Mouse (Mus musculus) brain, embryonic 18.5 days (tissue): Measurements from ENCODE around the gene Carns1.

Source experiments
- DNase-seq: peaks from one replicate; pipeline ENCODE4 v3.0.0-alpha.2; 2012; ENCODE audit warnings: low read depth, low spot score

Gene Carns1

DNA sequence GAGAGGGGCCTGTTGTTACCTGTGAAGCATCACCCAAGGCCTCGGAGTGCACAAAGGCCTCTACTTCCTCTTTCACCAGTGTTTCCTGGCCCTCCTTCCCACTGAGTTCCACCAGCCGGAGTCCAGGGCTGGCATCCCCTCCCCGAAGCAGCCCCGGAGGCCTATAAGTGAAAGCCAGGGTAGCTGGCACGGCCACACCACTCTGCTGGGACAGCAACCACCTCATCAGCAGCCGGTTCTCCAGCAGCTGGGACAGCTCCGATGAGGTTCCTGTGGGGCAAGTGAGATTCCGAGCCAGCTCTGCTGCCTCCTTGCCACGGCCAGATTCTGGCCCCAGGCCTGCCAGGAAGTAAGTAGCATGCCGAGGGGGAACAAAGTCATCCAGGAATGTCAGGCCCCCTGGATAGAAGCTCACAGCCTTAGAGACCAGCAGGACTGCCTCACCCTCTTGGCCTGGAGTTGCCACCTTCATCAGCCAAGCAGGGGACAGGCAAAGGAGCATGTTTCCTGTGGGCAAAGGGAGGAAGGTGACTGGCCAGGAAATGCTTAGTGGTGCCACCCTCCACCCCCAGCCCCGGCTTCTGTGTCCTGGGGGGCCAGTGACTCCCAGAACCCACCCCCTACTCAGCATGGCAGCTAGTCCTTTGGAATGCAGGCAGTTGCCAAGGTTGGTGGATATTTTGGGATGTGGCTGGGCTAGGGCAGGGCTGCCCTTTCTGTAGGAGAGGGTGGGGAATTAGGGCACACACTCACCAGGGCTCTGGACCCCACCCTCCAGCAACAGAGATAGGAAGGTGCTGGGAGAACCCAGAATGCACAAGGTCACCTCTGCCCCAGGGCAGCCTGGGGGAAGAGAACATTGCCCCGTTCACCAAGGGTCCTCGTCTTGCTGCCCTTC is 3.6 kb downstream of the Carns1 start:
- no peak for DNase-seq

DNA sequence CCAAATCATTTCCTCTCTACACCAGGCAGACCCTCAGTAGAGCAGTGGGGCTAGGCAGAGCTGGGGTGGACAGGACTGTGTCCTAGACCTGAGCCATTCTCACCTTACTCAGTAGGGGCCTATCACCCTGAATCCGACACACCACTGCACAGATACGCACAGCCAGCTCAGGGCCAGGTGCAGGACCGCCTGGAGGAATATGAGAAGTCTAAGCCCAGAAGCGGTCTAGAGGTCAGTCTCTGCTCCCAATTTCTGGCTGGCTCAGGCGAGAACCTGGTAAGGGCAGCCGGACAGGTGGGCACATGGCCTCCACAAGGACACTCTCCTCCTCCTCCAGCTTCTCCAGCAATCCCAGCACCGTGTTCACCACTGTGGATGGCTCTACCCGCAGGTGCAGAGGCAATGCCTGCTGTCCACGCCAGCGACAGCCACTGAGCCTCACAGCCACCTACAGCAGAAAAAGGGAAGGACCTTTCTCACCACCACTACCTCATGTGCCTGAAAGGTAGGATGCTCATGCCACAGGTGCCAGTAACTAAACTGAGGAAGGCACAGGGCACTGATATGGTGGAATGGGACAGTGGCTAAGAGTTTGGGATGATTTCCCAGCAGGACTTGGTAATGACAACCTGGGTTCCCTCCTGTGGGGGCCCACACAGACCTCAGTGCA is 4.4 kb downstream of the Carns1 start:
- no peak for DNase-seq

DNA sequence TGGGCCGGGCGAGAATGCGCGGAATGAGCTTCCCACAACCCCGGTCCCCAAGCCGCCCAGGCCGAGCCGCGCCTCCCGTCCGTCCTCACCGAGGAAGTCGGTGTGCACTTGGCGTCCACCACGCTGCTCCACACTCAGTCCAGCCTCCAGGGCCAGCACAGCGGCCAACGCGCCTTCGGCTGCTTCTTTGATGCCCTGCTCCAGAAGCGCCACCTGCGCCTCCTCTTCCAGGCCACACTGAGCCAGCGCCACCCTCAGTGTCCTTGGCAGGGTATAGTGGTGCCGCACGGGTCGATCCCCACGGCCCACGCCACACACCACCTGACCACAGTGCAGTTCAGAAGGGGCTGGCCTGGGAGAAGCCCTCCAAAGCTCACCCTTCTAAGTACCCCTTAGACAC is 5.5 kb downstream of the Carns1 start:
- DNase-seq = no peak

DNA sequence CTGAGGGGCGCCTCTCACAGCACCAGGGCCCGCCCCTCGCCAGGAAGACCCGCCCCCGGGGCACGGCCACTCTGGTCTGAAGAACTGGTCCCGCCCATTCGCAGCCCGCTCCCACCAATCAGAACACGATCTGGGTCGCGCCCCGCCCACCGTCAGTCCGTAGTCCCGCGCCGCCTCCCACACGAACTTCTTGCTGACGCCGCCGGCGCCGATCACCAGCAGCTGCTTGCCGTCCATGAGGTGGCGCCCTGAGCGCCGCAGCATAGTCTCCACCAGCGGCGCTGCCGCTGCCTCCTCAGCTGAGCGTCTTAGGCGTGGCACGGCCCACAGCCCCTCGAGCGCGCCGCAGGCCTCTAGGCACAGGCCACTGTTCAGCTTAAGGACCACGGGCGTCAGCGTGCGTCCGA is 5.9 kb downstream of the Carns1 start:
- peak; percentile 97 for DNase-seq

DNA sequence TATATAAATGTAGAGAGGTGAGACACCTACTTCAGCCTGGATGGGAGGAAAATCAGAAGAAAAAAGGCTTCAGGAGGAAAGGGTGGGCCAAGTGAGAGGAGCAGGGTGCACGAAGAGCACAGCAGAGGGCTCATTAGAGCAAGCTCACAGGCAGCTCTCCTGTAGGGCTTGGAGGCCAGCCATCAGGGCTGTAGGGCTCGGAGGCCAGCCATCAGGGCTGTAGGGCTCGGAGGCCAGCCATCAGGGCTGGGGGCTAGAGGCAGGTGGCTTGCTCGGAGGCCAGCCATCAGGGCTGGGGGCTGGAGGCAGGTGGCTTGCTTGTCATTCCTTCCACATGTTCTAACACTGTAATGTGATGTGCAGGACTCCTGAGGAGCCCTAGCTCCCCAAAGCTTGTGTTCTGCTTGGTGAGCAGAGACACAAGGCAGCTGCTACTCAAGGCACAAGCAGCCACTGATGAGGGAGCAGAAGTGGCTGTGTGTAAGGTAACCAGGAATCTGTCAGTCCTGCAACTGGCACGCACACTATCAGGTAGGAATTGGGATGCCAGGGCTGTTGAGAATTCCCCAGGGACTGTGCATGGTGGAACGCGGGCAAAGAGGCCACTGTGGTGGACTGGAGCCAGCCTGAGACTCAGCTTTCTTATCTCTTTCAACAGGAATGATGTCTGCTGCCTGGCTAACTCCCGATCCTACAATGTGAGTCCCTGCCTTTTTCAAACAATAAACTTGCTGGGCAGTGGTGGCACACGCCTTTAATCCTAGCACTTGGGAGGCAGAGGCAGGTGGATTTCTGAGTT is 8.4 kb downstream of the Carns1 start:
- DNase-seq = no peak

DNA sequence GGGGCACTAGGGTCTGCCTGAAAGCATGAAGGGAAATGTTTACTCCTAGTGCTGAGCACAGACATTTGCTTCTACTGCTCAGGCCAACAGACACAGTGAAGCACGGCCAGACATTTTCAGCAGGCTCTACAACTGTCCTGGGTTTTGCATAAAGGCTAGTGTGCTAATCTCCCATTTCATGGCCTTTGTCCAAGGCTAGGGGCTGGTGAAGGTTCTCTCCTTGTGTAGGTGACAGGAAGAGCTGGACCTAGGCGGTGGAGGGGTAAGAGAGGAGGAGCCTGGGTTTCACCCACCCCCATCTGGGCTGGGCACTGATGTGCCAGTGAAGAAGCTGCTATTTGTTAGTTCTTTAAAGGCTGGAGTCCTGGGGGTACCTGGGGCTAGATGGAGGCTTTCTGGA is 10.6 kb downstream of the Carns1 start:
- DNase-seq = no peak

DNA sequence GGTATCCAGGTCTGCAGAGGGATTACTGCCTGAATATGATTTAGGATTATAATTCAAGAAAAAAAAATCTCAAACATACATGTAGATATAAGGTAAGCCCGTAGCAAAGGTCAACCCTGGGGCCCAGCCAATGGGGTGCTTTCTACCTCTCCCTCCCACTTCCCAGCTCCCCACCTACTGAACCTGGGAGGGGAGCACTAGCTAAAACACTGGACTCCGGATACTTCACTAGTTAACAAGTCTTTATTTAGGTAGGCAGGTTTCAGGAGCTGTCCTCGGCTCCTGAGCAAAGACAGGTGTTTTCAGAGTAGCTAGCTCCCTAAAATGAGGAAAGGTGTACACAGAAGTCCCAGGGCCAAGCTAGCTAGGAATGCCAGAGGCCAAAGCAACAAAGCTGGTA is 11.2 kb downstream of the Carns1 start:
- DNase-seq = no peak

DNA sequence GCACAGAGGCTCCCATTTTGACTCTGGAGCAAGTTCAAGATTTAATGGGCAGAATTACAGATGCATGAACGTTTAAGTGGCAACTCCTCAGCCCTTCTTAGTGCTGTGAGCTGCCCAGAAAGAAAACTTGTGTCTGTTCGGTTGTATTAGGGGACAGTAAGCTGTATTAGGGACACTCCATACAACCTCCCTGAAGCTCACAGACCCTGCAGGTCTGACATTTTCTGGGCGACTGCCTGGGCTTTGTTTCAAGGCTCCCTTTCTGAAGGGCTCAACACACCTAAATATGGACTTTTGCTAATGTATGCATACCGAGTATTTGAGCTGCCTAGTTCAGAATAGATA is 11.8 kb downstream of the Carns1 start:
- no peak for DNase-seq

DNA sequence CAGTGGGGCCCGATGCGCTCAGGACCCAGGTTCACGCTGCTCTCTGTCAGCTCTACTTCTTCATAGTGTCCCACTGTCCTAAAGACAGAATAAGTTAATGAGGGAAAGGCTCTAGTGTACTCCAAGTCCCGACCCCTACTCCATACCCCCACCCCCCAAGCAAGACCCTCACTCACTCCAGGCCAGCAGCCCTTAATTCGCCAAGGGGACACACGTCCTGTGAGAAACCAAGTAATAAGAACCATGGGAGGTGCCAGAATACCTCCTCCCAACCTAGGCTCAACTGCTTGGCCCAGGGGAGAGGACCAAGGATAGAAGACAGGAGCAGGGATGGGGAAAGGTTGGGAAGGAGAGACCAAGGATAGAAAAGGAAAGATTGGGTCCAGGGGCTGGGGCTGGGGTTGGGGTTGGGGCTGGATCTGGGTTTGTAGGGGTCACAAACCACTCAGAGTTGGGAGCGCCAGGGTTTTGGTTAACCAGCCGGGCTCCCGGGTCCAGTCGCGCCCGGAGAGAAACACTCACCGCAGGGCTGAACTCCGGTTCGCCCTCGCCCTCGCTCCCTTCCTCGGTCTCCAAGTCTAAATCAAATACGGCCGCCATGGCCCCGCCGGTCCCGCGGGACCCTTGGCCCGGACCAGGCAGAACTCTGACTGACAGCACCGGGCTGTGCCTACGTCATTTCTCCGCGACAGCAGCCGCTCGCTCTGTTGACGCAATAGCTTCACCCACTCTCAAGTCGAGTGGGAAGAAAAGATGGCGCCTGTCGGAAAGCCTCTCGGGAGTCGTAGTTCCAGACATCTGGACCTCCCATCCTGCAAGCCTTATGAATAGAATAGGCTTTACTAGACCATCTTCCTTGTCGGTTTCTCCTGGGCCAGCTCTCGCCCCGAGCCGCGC is 12.4 kb downstream of the Carns1 start, which contains the start of gene Rps6kb2:
Gene Rps6kb2, minus strand, starts transcription at position 709 of the 897 bp plus-strand sequence.
- peak; percentile 94 for DNase-seq

DNA sequence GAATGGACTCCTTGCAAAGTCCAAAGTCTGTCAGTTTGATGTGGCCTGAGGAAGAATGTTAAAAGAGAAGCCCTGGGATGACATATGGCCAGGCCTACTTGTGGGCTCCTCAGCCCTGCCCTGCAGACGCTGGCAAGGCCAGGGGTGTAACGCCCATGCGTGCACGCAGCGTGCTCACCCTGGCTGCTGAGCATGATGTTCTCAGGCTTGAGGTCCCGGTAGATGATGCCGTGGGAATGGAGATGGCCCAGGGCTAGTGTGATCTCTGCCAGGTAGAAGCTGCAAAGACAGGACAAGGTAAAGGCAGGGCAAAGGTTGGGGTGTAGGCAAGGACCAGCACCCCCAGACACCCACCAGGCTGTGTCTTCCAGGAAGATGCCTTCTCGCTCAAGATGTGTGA is 16.2 kb downstream of the Carns1 start:
- DNase-seq = no peak

DNA sequence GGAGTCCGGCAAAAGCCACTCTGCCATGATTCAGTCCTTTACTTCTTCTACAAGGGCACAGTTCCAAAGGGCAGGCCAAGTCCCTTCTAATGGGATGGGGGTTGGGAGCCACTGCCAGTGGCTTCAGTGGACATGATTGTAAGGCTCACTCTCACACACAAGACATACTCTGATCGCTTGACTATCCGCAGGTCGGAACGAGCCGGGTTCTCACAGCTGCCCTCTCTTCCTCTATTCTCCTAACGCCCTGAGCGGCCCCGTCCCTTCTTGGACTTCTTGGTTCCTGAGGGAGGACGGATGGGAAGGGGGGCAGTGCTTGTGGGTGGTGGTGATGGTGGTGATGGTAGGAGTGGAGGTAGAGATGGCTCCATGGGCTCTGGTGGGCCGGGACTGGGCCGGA is 18.5 kb downstream of the Carns1 start:
- no peak for DNase-seq

DNA sequence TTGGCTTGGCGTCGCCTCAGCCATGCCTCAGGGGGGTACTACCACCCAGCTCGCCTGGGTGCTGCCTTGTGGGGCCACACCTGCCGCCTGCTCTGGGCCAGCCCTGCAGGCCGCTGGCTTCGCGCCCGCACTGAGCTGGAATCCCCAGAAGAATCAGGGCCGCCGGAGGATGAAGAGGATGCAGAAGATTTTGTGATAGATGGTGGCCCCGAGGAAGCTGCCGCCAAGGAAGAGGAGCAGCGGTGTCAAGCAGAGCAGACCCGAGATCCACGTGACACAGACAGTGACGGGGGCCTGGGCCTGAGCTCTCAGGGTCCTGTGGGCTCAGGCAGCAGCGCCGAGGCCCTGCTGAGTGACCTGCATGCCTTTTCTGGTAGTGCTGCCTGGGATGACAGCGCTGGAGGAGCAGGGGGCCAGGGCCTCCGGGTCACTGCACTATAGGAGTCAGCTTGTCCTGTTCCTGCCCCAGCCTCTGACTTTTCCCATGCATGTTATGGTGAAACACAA is 19.2 kb downstream of the Carns1 start:
- DNase-seq = no peak

DNA sequence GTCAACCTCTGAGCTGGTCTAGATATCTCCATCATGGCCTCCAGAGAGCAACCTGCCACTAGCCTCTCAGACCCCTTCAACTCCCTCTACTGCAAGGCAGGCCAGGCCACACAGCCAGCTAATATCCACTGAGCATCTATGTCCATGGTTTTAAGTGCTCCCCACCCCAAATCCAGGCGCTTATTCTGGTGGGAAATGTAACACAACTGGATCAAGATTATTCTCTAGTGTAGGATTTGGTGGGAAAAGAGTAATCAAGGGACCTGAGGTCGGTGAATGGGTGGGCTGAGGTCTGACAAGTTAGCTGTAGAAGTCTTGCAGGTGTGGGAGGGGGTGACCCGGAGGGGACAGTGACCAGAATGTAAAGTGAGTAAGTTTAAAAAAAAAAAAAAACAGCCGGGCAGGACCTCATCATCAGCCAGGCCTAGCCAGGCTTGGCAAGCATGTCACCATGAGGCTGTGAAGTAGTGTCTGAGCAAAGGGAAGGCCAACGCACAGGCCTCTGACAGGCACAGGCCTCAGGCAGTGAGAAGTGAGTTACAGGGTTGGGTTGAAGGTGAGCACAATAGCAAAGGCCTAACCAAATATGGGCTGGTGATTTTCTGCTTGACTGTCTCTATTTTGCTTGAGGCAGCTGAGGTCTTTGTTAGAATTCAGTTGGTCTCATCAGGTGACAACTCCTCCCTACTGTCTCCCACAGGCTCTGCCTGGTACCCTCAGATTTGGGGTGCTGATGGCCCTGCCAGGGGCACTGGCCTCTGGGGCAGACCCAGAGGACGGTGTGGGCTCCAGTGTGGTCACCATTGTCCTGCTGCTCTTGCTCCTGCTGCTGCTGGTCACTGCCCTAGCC is 19.8 kb downstream of the Carns1 start:
- DNase-seq = no peak

DNA sequence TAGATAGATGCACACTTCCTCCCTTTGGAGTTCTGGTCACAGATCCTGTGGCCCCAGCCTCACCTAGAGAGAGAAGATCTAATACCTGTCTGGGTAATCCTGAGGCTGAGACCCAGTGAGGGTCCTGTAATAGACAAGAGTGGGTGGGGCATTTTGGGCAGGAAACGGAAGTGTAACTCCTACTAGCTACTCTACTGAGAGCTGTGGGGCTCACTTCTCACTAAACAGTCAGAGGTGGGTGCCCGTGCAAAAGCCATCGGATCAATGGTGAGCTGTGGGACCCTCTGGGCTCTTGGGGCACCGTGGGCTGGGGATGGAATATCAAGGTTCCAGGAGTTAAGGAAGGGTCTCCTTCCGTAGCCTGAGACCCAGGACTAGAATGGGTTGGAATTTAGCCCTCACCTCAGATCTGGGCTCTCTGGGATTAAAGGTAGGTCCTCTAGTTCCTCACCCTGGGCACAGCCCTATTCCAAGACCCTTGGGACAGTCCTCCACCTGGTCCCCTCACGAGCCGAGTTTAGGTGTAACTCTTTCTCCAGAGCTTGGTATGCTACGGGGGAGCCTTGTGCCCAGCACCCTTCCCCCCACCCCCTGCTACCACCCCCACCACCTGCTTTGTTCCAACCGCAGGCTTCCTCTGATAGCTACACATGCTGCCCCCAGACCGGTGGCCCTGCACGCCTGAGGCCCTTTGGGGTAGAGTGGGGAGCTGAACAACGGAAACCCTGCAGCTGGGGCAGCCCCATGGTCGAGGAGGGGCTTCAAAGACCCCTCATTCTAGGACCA is 20.6 kb downstream of the Carns1 start:
- no peak for DNase-seq

DNA sequence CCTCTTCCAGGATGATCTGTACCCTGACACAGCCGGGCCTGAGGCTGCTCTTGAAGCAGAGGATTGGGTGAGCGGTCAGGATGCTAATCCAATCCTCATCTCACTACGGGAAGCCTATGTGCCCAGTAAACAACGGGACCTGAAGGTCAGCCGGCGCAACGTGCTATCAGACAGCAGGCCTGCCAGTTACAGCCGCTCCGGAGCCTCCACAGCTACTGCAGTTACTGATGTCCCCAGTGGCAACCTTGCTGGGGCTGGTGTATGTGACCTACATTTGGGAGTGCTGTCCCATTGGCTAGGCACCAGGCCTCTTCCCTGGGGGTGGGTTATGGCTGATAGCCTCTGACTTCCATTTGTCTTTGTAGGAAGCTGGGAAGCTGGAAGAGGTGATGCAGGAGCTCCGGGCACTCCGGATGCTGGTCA is 22.0 kb downstream of the Carns1 start, which contains the start of gene Ptprcap:
Gene Ptprcap, plus strand, starts transcription at position 373 of the 423 bp plus-strand sequence.
- DNase-seq = no peak

DNA sequence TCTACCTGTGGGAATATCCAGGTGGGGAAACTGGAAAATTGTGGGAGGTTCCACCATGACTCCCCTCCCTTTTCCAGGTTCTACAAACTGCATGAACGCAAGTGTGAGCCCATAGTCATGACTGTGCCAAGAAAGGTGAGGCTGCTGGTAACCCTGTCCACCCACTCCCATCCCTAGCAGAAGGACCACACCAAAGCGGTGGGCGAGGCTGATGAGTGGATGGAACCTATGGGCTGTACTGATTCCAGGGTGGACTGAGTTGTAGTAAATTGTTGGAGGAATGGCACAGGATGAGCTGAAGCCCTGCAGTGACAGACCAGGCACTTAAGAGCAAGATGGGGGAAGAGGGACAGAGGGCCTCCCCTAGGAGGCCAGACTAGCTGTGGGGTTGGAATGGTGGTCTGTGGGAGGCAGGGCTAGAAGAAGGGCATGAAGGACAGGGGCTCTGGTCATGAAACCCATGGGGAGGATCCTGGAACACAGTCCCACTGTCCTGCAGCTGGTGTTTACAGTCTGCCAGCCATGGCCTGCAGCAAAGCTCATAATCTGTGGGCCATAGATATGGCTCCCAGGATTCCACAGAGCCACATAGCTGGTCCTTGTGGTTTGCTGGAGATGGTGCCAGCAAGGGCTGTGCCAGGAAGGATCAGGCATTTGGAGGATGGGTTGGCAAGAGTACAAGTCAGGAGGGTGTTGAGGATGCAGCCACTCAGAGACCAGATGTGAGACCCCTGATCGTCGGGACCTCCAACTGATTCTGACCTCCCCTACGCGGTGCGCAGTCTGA is 22.6 kb downstream of the Carns1 start:
- no peak for DNase-seq

DNA sequence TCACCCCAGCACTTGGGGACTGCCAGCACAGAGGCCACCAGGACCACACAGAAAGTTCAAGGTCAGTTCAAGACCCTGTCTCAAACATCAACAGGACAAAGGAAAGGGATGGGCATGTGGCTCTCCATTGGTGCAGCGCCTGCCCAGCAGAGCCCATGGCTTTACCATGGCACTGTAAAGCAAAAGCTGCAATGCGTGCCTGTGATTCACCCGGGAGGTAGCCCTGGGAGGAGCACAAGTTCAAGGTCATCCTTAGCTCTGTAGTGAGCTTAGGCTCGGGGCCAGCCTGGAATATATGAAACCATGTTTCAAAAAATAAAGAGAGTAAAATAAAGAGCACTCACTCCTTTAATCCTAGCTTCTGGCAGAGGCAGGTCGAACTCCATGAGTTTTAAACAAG is 23.4 kb downstream of the Carns1 start:
- DNase-seq = no peak

DNA sequence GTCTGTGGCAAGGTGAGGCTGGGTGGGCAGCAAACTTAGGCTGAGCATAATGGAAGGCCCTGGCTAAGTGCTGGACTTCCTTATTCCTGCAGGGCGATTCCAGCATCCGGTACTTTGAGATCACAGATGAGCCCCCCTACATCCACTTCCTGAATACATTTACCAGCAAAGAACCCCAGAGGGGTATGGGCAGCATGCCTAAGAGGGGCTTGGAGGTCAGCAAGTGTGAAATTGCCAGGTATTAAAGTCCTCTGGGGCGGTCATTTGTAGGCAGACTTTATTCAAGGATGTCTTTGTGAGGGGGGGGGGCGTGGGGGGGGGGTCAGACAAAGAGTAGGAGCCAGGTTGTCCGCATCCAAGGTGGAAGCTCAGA is 23.8 kb downstream of the Carns1 start:
- DNase-seq = no peak
